Mouse (Mus musculus) MEL (cell line): ENCODE data around the gene Gm48551. TPM values are rescaled to one million over a fixed set of nuclear protein-coding genes. Genes with fewer than 3 reads are reported as not detected.

Source experiments
- DNase-seq: peaks from one replicate; pipeline ENCODE4 v3.0.0; 2011; ENCODE audit warnings: low read depth, low spot score
- H3K27ac ChIP-seq: 2 replicates; pipeline ENCODE4 v1.5.1; 2012; ENCODE audit warnings: low read depth, mild to moderate bottlenecking, control low read depth, low read length, moderate library complexity; ENCODE audit not compliant: control insufficient read depth
- H3K27me3 ChIP-seq, 2 experiments: fragments of 150-350 bp in 1 of 2; sonication (generic) in 1 of 2; 2 replicates each; pipeline ENCODE4 v1.6.1; 2012; ENCODE audit warnings: low read length in 2 of 2, mild to moderate bottlenecking in 2 of 2, improper control_type of control experiment in 1 of 2, moderate library complexity in 1 of 2; ENCODE audit not compliant: insufficient read depth in 2 of 2, control insufficient read depth in 1 of 2
- H3K36me3 ChIP-seq, 2 experiments: 2 replicates each; pipeline ENCODE4 v1.6.1; 2012 to 2014; ENCODE audit warnings: low read length in 2 of 2, improper control_type of control experiment in 1 of 2, inconsistent platforms in 1 of 2, mild to moderate bottlenecking in 1 of 2; ENCODE audit not compliant: insufficient read depth in 2 of 2, control insufficient read depth in 1 of 2
- H3K4me1 ChIP-seq, 2 experiments: fragments of 150-350 bp in 1 of 2; sonication (generic) in 1 of 2; 2 replicates each; pipeline ENCODE4 v1.6.1; 2012; ENCODE audit warnings: low read length in 2 of 2, improper control_type of control experiment in 1 of 2, mild to moderate bottlenecking in 1 of 2; ENCODE audit not compliant: insufficient read depth in 2 of 2, control insufficient read depth in 1 of 2
- H3K4me3 ChIP-seq, 2 experiments: fragments of 150-350 bp in 1 of 2; sonication (generic) in 1 of 2; 2 replicates each; pipeline ENCODE4 v1.5.1; 2012; ENCODE audit warnings: low read depth in 2 of 2, low read length in 2 of 2, mild to moderate bottlenecking in 2 of 2, moderate library complexity in 2 of 2, control low read depth in 1 of 2, improper control_type of control experiment in 1 of 2; ENCODE audit not compliant: control insufficient read depth in 1 of 2, insufficient read depth in 1 of 2
- H3K79me2 ChIP-seq: 2 replicates; pipeline ENCODE4 v1.6.1; 2012; ENCODE audit warnings: mild to moderate bottlenecking, low read length, moderate library complexity; ENCODE audit not compliant: control insufficient read depth, poor library complexity, insufficient read depth
- H3K9ac ChIP-seq: 2 replicates; pipeline ENCODE4 v1.6.1; 2012; ENCODE audit warnings: low read depth, mild to moderate bottlenecking, control low read depth, low read length, moderate library complexity; ENCODE audit not compliant: control insufficient read depth, poor library complexity, severe bottlenecking
- H3K9me3 ChIP-seq: fragments of 150-350 bp; sonication (generic); replicated peaks from 2 replicates; pipeline ENCODE4 v1.6.1; 2012; ENCODE audit warnings: mild to moderate bottlenecking, low read length, improper control_type of control experiment, moderate library complexity; ENCODE audit not compliant: insufficient read depth
- BHLHE40 ChIP-seq: IDR thresholded peaks from 2 replicates; pipeline ENCODE4 v1.6.1; 2012; ENCODE audit warnings: low read depth, mild to moderate bottlenecking, inconsistent platforms, low read length, improper control_type of control experiment, borderline replicate concordance
- CHD1 ChIP-seq: IDR thresholded peaks from 2 replicates; pipeline ENCODE4 v1.6.1; 2012; ENCODE audit warnings: low read depth, mild to moderate bottlenecking, inconsistent platforms, low read length, improper control_type of control experiment
- CHD2 ChIP-seq: IDR thresholded peaks from 2 replicates; pipeline ENCODE4 v1.6.1; 2011; ENCODE audit warnings: low read length, improper control_type of control experiment
- CTCF ChIP-seq, 3 experiments: IDR thresholded peaks in 2 of 3; conservative IDR thresholded peaks in 1 of 3; 2 replicates each; pipeline ENCODE4 v1.5.1; 2011 to 2012; ENCODE audit warnings: low read length in 3 of 3, low read depth in 2 of 3, mild to moderate bottlenecking in 2 of 3, improper control_type of control experiment in 1 of 3, inconsistent platforms in 1 of 3, mixed read lengths in 1 of 3, moderate library complexity in 1 of 3; ENCODE audit not compliant: control insufficient read depth in 1 of 3, insufficient read depth in 1 of 3, poor library complexity in 1 of 3, severe bottlenecking in 1 of 3
- E2F4 ChIP-seq: IDR thresholded peaks from 2 replicates; pipeline ENCODE4 v1.6.1; 2011; ENCODE audit warnings: low read depth, low read length, improper control_type of control experiment, borderline replicate concordance
- ELF1 ChIP-seq: IDR thresholded peaks from 2 replicates; pipeline ENCODE4 v1.6.1; 2014; ENCODE audit warnings: low read depth, mild to moderate bottlenecking, inconsistent platforms, low read length, improper control_type of control experiment, moderate library complexity
- ETS1 ChIP-seq: IDR thresholded peaks from 2 replicates; pipeline ENCODE4 v1.6.1; 2012; ENCODE audit warnings: low read depth, mild to moderate bottlenecking, inconsistent platforms, low read length, improper control_type of control experiment, moderate library complexity
- GABPA ChIP-seq: IDR thresholded peaks from 2 replicates; pipeline ENCODE4 v1.6.1; 2012; ENCODE audit warnings: low read depth, mild to moderate bottlenecking, inconsistent platforms, low read length, improper control_type of control experiment, moderate library complexity
- HCFC1 ChIP-seq: IDR thresholded peaks from 2 replicates; pipeline ENCODE4 v1.6.1; 2012; ENCODE audit warnings: low read depth, mild to moderate bottlenecking, inconsistent platforms, low read length, improper control_type of control experiment, moderate library complexity
- JUND ChIP-seq: IDR thresholded peaks from 2 replicates; pipeline ENCODE4 v1.6.1; 2011; ENCODE audit warnings: low read depth, mild to moderate bottlenecking, improper control_type of control experiment, low read length
- KAT2A ChIP-seq: conservative IDR thresholded peaks from 2 replicates; pipeline ENCODE4 v1.6.1; 2012; ENCODE audit warnings: low read depth, low read length, improper control_type of control experiment, inconsistent platforms
- MAFK ChIP-seq: IDR thresholded peaks from 2 replicates; pipeline ENCODE4 v1.6.1; 2011; ENCODE audit warnings: low read depth, mild to moderate bottlenecking, low read length, improper control_type of control experiment, borderline replicate concordance
- MAX ChIP-seq: IDR thresholded peaks from 2 replicates; pipeline ENCODE4 v1.6.1; 2011; ENCODE audit warnings: low read length, improper control_type of control experiment
- MAZ ChIP-seq: IDR thresholded peaks from 2 replicates; pipeline ENCODE4 v1.6.1; 2012; ENCODE audit warnings: low read depth, mild to moderate bottlenecking, inconsistent platforms, low read length, improper control_type of control experiment
- MEF2A ChIP-seq: IDR thresholded peaks from 2 replicates; pipeline ENCODE4 v1.6.1; 2014; ENCODE audit warnings: low read depth, mild to moderate bottlenecking, inconsistent platforms, low read length, improper control_type of control experiment; ENCODE audit not compliant: poor library complexity, insufficient replicate concordance, severe bottlenecking; ENCODE audit errors: extremely low read depth
- MXI1 ChIP-seq: IDR thresholded peaks from 2 replicates; pipeline ENCODE4 v1.6.1; 2011; ENCODE audit warnings: mild to moderate bottlenecking, low read depth, low read length, improper control_type of control experiment
- MYB ChIP-seq: IDR thresholded peaks from 2 replicates; pipeline ENCODE4 v1.6.1; 2011; ENCODE audit warnings: mild to moderate bottlenecking, low read depth, low read length, improper control_type of control experiment
- MYC ChIP-seq: IDR thresholded peaks from 2 replicates; pipeline ENCODE4 v1.6.1; 2011; ENCODE audit warnings: low read depth, mild to moderate bottlenecking, low read length, improper control_type of control experiment, moderate library complexity
- NELFE ChIP-seq: IDR thresholded peaks from 2 replicates; pipeline ENCODE4 v1.6.1; 2011; ENCODE audit warnings: low read depth, low read length, improper control_type of control experiment
- NRF1 ChIP-seq: IDR thresholded peaks from 2 replicates; pipeline ENCODE4 v1.6.1; 2014; ENCODE audit warnings: low read depth, mild to moderate bottlenecking, inconsistent platforms, low read length, improper control_type of control experiment, moderate library complexity; ENCODE audit not compliant: poor library complexity, insufficient read depth, severe bottlenecking
- POLR2A ChIP-seq, 2 experiments: IDR thresholded peaks; 2 replicates each; pipeline ENCODE4 v1.6.1; 2011 to 2012; ENCODE audit warnings: low read length in 2 of 2, mild to moderate bottlenecking in 2 of 2, control low read depth in 1 of 2, improper control_type of control experiment in 1 of 2, low read depth in 1 of 2, moderate library complexity in 1 of 2; ENCODE audit not compliant: control insufficient read depth in 1 of 2, insufficient read depth in 1 of 2, poor library complexity in 1 of 2
- POLR2AphosphoS2 ChIP-seq: IDR thresholded peaks from 2 replicates; pipeline ENCODE4 v1.6.1; 2011; ENCODE audit warnings: low read length, improper control_type of control experiment
- POLR2AphosphoS5 ChIP-seq: IDR thresholded peaks from 2 replicates; pipeline ENCODE4 v1.6.1; 2012; ENCODE audit warnings: low read depth, borderline replicate concordance, mild to moderate bottlenecking, inconsistent platforms, low read length, moderate library complexity, mixed read lengths
- RAD21 ChIP-seq: IDR thresholded peaks from 2 replicates; pipeline ENCODE4 v1.6.1; 2011; ENCODE audit warnings: mild to moderate bottlenecking, low read depth, low read length, improper control_type of control experiment
- RCOR1 ChIP-seq: IDR thresholded peaks from 2 replicates; pipeline ENCODE4 v1.6.1; 2012; ENCODE audit warnings: low read depth, mild to moderate bottlenecking, inconsistent platforms, low read length, improper control_type of control experiment
- SIN3A ChIP-seq: IDR thresholded peaks from 2 replicates; pipeline ENCODE4 v1.6.1; 2012; ENCODE audit warnings: low read length, improper control_type of control experiment, inconsistent platforms
- SMC3 ChIP-seq: IDR thresholded peaks from 2 replicates; pipeline ENCODE4 v1.6.1; 2011; ENCODE audit warnings: low read depth, low read length, improper control_type of control experiment
- TAL1 ChIP-seq: IDR thresholded peaks from 2 replicates; pipeline ENCODE4 v1.6.1; 2012; ENCODE audit warnings: mild to moderate bottlenecking, inconsistent platforms, low read length, moderate library complexity, mixed read lengths
- TBP ChIP-seq: IDR thresholded peaks from 2 replicates; pipeline ENCODE4 v1.8.0; 2011; ENCODE audit warnings: low read depth, low read length, improper control_type of control experiment
- TCF12 ChIP-seq: IDR thresholded peaks from 2 replicates; pipeline ENCODE4 v1.6.1; 2014; ENCODE audit warnings: low read depth, mild to moderate bottlenecking, inconsistent platforms, low read length, improper control_type of control experiment, moderate library complexity
- UBTF ChIP-seq: IDR thresholded peaks from 2 replicates; pipeline ENCODE4 v1.6.1; 2012; ENCODE audit warnings: low read depth, mild to moderate bottlenecking, inconsistent platforms, low read length, improper control_type of control experiment, moderate library complexity, borderline replicate concordance; ENCODE audit not compliant: insufficient read depth
- USF1 ChIP-seq: IDR thresholded peaks from 2 replicates; pipeline ENCODE4 v1.6.1; 2014; ENCODE audit warnings: low read depth, mild to moderate bottlenecking, inconsistent platforms, low read length, improper control_type of control experiment, moderate library complexity
- USF2 ChIP-seq, 2 experiments: IDR thresholded peaks; 2 replicates each; pipeline ENCODE4 v1.6.1; 2011 to 2012; ENCODE audit warnings: improper control_type of control experiment in 2 of 2, low read length in 2 of 2, borderline replicate concordance in 1 of 2, inconsistent platforms in 1 of 2, low read depth in 1 of 2, mild to moderate bottlenecking in 1 of 2; ENCODE audit not compliant: insufficient read depth in 1 of 2
- ZC3H11A ChIP-seq: IDR thresholded peaks from 2 replicates; pipeline ENCODE4 v1.6.1; 2012; ENCODE audit warnings: low read depth, mild to moderate bottlenecking, inconsistent platforms, low read length, improper control_type of control experiment
- ZKSCAN1 ChIP-seq: IDR thresholded peaks from 2 replicates; pipeline ENCODE4 v1.6.1; 2012; ENCODE audit warnings: low read depth, mild to moderate bottlenecking, inconsistent platforms, low read length, improper control_type of control experiment, moderate library complexity
- ZMIZ1 ChIP-seq: IDR thresholded peaks from 2 replicates; pipeline ENCODE4 v1.6.1; 2012; ENCODE audit warnings: low read depth, mild to moderate bottlenecking, inconsistent platforms, low read length, improper control_type of control experiment, moderate library complexity
- ZNF384 ChIP-seq: IDR thresholded peaks from 2 replicates; pipeline ENCODE4 v1.6.1; 2012; ENCODE audit warnings: low read depth, mild to moderate bottlenecking, inconsistent platforms, low read length, improper control_type of control experiment
- polyA plus RNA-seq, 2 experiments: library from polyadenylated mRNA; stranded (reverse) in 1 of 2; unstranded in 1 of 2; fragments of >175 nt in 1 of 2; fragments of >200 nt in 1 of 2; gene quantifications; 2 replicates each; pipeline versions ENCODE4 v1.2.1 to v1.2.4; 2012; ENCODE audit warnings: low replicate concordance in 2 of 2, low read depth in 1 of 2; ENCODE audit not compliant: insufficient read length in 2 of 2, insufficient read depth in 1 of 2, missing spikeins in 1 of 2
- total RNA-seq: library from RNA; depleted of rRNA; stranded (reverse); fragments of 300-350 nt; gene quantifications from 2 replicates; pipeline ENCODE4 v1.2.3, GENCODE M21; 2012

Gene Gm48551
- total and polyA plus RNA-seq, 3 experiments, result 0.62 to 2.6 TPM; not detected in 1

DNA sequence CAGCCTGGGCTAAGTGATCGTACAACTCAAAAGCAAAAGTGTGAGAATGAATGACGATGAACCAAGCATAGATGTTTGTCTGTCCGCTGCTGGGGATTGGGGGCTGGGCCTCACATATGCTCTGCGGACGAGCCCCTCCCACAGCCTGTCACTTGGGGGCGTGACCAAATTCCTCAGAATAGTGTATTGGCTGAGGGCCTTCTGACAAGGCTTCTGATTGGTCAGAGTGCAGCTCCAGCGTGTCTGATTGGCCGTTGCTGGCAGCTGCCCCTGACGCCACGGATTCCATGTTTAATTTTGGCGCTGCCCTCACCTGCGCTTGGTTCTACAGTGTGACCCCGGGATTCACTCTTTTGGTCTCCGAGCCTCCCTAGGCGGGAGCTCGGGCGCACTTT lies 48.6 kb downstream of the Gm48551 start:
- Histone ChIP-seq H3K79me2 (no peaks in the 10 kb centered on the region; the same call in 1 of the 2 replicates), H3K9ac (peak overlapping the region; percentile 53), H3K27me3 (no peaks in the 10 kb centered on the region; a peak in 1 of 4 replicates), H3K4me3 (peak overlapping the region; percentile 59 to 61), H3K4me1 (peaks cover 0 to 23% of the 10 kb centered on the region in 2 experiments; a peak in 2 of 4 replicates), H3K36me3 (peaks cover 0 to 3% of the 10 kb centered on the region in 2 experiments; a peak in 1 of 4 replicates), H3K27ac (peak overlapping the region; percentile 38), H3K9me3 (no peaks in the 10 kb centered on the region)
- DNase-seq, result peak; percentile 98
- peak; percentile 76; the same call in 1 of the 2 replicates for TF ChIP-seq MYC
- no peak for TF ChIP-seq CTCF (IDR thresholded peaks at IDR 0.05 in 2 of 3, conservative IDR thresholded peaks at IDR 0.05 in 1 of 3; ENCODE audit: control insufficient read depth in 1 of 3, insufficient read depth in 1 of 3, low read depth in 2 of 3, low read length in 3 of 3, poor library complexity in 1 of 3, severe bottlenecking in 1 of 3)
- TF ChIP-seq HCFC1, result peak; percentile 97
- TF ChIP-seq BHLHE40, result no peak
- TF ChIP-seq RCOR1, result no peak
- TF ChIP-seq GABPA, result no peak
- peak; percentile 22; the same call in 1 of the 2 replicates for TF ChIP-seq MXI1
- TF ChIP-seq NRF1, result peak; percentile 52
- TF ChIP-seq CHD2, result peak; percentile 95
- TF ChIP-seq POLR2AphosphoS2, result no peak
- TF ChIP-seq ETS1, result no peak
- TF ChIP-seq ZC3H11A, result no peak
- 0 out of 2 replicates have a peak, but pooled peaks have one; percentile 26 for TF ChIP-seq MAX
- 0 out of 2 replicates have a peak, but pooled peaks have one; percentile 25 for TF ChIP-seq ELF1
- TF ChIP-seq ZKSCAN1, result no peak
- TF ChIP-seq ZNF384, result 0 out of 2 replicates have a peak, but pooled peaks have one; percentile 19
- TF ChIP-seq TBP, result peak; percentile 68
- TF ChIP-seq E2F4, result no peak
- TF ChIP-seq RAD21, result no peak
- no peak for TF ChIP-seq CHD1
- TF ChIP-seq MAZ, result no peak
- no peak for TF ChIP-seq MYB
- TF ChIP-seq ZMIZ1, result no peak
- peak; percentile 90 for TF ChIP-seq KAT2A
- no peak for TF ChIP-seq UBTF
- TF ChIP-seq MAFK, result no peak
- TF ChIP-seq USF2 (IDR thresholded peaks at IDR 0.05; ENCODE audit: borderline replicate concordance in 1 of 2, insufficient read depth in 1 of 2, low read depth in 1 of 2, low read length in 2 of 2), result no peak
- no peak for TF ChIP-seq POLR2AphosphoS5
- peak; percentile 24 to 42; a peak in 1 of 4 replicates for TF ChIP-seq POLR2A (IDR thresholded peaks at IDR 0.05; ENCODE audit: control insufficient read depth in 1 of 2, insufficient read depth in 1 of 2, low read depth in 1 of 2, low read length in 2 of 2, poor library complexity in 1 of 2)
- TF ChIP-seq USF1, result peak; percentile 82
- peak; percentile 21; the same call in 1 of the 2 replicates for TF ChIP-seq SIN3A
- TF ChIP-seq MEF2A, result no peak
- no peak for TF ChIP-seq JUND
- no peak for TF ChIP-seq SMC3
- no peak; the same call in 1 of the 2 replicates for TF ChIP-seq NELFE
- no peak for TF ChIP-seq TCF12
- TF ChIP-seq TAL1, result no peak
